Mouse (Mus musculus) E14TG2a.4 (cell line): ENCODE measurements around the gene Chrm1.
A peak's percentile ranks its signal among the peaks of the same experiment; 100 is the strongest.

Experiments used
- CTCF ChIP-seq: conservative IDR thresholded peaks from 2 replicates; pipeline ENCODE4 v1.5.1; 2014; ENCODE audit warnings: low read length
- NANOG ChIP-seq: IDR thresholded peaks from 2 replicates; pipeline ENCODE4 v1.6.1; 2014; ENCODE audit warnings: borderline replicate concordance, low read length, mixed read lengths
- POU5F1 ChIP-seq: IDR thresholded peaks from 2 replicates; pipeline ENCODE4 v1.6.1; 2014; ENCODE audit warnings: low read length, borderline replicate concordance

DNA sequence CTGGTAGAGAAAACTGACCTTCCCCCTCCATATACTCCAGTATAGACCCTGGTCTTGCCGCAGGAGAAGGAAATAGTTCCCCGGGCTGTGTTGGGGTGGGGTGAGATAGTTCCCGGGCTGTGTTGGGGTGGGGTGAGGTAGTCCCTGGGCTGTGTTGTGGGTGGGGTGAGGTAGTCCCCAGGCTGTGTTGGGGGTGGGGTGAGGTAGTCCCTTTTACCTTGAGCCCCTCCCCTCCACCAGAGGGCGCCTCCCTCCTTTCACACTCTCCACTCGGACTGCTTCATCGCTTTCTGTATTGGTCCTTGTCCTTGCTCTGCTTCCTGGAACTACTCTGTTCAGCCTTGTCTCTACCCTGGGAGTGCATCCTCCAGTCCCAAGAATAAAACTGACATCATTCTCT, 31.7 kb downstream of the Chrm1 start:
- TF ChIP-seq CTCF, result peak; percentile 53
- TF ChIP-seq POU5F1, result no peak
- no peak for TF ChIP-seq NANOG
